Mouse (Mus musculus): ENCODE data around the gene Rpl18. TPM values are rescaled to one million over a fixed set of nuclear protein-coding genes. Genes with fewer than 3 reads are reported as not detected.

The Rpl18 gene
- polyA plus RNA-seq, 1 experiment from 2014 or later: 538 TPM

GRCm38 (mm10) chr7:45702809-45703520 lies 12.3 kb upstream of the Rpl18 start:
- H3K9ac ChIP-seq: peak overlapping the region; percentile 48; the same call in 1 of the 2 replicates
- WGBS: 92% methylated on average over 17 of the region's 17 CpGs

GRCm38 (mm10) chr7:45703521-45704033 lies 11.7 kb upstream of the Rpl18 start:
- H3K9ac ChIP-seq: peak overlapping the region; percentile 48
- H3K4me2 ChIP-seq: peak overlapping the region; percentile 91
- no peaks in the 10 kb centered on the region for H3K27me3 ChIP-seq (replicated peaks)
- peak overlapping the region; percentile 89 for H3K27ac ChIP-seq
- peak overlapping the region; percentile 52 for H3K4me3 ChIP-seq
- H3K36me3 ChIP-seq (replicated peaks): no peaks in the 10 kb centered on the region
- no peaks in the 10 kb centered on the region for H3K9me3 ChIP-seq
- H3K4me1 ChIP-seq: peaks cover 79% of the 10 kb centered on the region
- no peak for ATAC-seq (replicated peaks)
- WGBS: 35% methylated on average over 12 of the region's 12 CpGs

More at GRCm38 (mm10) chr7:45702809-45703520, 12.3 kb upstream of the Rpl18 start:
- Histone ChIP-seq H3K4me2 (peak overlapping the region; percentile 91), H3K27me3 (replicated peaks) (no peaks in the 10 kb centered on the region), H3K9me3 (no peaks in the 10 kb centered on the region), H3K4me3 (peak overlapping the region; percentile 52), H3K4me1 (peaks cover 77% of the 10 kb centered on the region), H3K27ac (peak overlapping the region; percentile 89), H3K36me3 (replicated peaks) (no peaks in the 10 kb centered on the region)
- ATAC-seq (replicated peaks): no peak

- Histone ChIP-seq H3K4me2 (peak overlapping the region; percentile 91), H3K9me3 (no peaks in the 10 kb centered on the region), H3K4me3 (peak overlapping the region; percentile 52), H3K4me1 (peaks cover 79% of the 10 kb centered on the region), H3K36me3 (replicated peaks) (no peaks in the 10 kb centered on the region), H3K27me3 (replicated peaks) (no peaks in the 10 kb centered on the region), H3K9ac (peak overlapping the region; percentile 48), H3K27ac (peak overlapping the region; percentile 89)
- ATAC-seq (replicated peaks): peak; percentile 68
- WGBS: under 1% methylated on average over 13 of the region's 13 CpGs
Observed at GRCm38 (mm10) chr7:45704046-45704559, 11.2 kb upstream of the Rpl18 start.

- Histone ChIP-seq H3K4me2 (peak within 1 kb of the TSS; percentile 91), H3K9me3 (no peaks in the 10 kb centered on the region), H3K27ac (peak within 1 kb of the TSS; percentile 89), H3K9ac (peak within 1 kb of the TSS; percentile 68), H3K27me3 (replicated peaks) (no peaks in the 10 kb centered on the region), H3K4me1 (peaks cover 82% of the 10 kb centered on the region), H3K36me3 (replicated peaks) (no peaks in the 10 kb centered on the region), H3K4me3 (peak within 1 kb of the TSS; percentile 52)
- peak; percentile 84 for ATAC-seq (replicated peaks)
- 0% methylated on average over 36 of the region's 36 CpGs for WGBS
Observed at GRCm38 (mm10) chr7:45704730-45705442, 10.4 kb upstream of the Rpl18 start, which contains the start of gene Dbp. Gene Dbp (plus strand): TSS chr7:45705088.

DNA sequence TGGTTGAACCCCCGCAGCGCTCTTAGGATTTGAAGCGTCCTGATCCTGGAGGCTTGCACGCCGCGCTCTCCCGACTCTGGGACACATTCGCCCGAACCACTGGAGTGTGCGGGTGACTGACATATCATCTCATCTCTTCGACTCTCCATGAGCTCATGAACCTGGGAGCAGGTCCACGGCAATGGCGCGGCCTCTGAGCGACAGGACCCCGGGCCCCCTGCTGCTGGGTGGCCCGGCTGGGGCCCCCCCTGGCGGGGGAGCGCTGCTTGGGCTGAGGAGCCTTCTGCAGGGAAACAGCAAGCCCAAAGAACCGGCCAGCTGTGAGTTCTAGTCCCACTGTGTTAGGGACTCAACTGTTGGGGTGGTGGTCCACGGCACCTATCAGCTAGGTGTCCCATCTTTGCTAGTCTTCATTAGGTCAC lies 9.8 kb upstream of the Rpl18 start:
- Histone ChIP-seq H3K9me3 (no peaks in the 10 kb centered on the region), H3K4me1 (peaks cover 83% of the 10 kb centered on the region), H3K4me2 (peak overlapping the region; percentile 91), H3K9ac (peak overlapping the region; percentile 68), H3K27me3 (replicated peaks) (no peaks in the 10 kb centered on the region), H3K36me3 (replicated peaks) (peaks cover 4% of the 10 kb centered on the region), H3K27ac (peak overlapping the region; percentile 89), H3K4me3 (peak overlapping the region; percentile 52)
- ATAC-seq (replicated peaks): no peak
- WGBS: under 1% methylated on average over 21 of the region's 21 CpGs

DNA sequence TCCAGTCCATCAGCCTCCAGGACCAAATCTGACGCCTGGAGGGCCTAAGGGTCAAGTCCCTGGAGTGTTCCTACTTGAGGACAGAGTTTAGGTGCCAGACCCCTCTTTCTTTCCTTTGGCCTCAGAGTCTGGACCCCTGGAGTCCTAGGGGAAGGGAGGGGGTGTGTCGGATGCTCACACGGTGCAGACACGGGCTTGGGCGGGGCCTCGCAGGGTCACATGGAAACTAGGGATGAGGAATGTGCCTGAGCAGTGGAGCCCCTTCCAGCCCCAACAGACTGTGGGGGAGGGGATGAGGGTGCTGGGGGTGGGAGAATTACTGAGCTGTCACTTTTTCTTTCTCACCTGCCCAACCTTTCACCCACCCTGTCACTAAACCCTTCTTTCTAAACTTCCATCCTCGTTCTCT lies 9.4 kb upstream of the Rpl18 start:
- no peaks in the 10 kb centered on the region for H3K9me3 ChIP-seq
- WGBS: 1% methylated on average over 7 of the region's 7 CpGs
- H3K4me1 ChIP-seq: peaks cover 84% of the 10 kb centered on the region
- H3K27me3 ChIP-seq (replicated peaks): no peaks in the 10 kb centered on the region
- no peak overlapping the region for H3K27ac ChIP-seq
- peak overlapping the region; percentile 52 for H3K4me3 ChIP-seq
- peaks cover 9% of the 10 kb centered on the region for H3K36me3 ChIP-seq (replicated peaks)
- H3K9ac ChIP-seq: peak overlapping the region; percentile 68
- no peak for ATAC-seq (replicated peaks)
- peak overlapping the region; percentile 91 for H3K4me2 ChIP-seq

DNA sequence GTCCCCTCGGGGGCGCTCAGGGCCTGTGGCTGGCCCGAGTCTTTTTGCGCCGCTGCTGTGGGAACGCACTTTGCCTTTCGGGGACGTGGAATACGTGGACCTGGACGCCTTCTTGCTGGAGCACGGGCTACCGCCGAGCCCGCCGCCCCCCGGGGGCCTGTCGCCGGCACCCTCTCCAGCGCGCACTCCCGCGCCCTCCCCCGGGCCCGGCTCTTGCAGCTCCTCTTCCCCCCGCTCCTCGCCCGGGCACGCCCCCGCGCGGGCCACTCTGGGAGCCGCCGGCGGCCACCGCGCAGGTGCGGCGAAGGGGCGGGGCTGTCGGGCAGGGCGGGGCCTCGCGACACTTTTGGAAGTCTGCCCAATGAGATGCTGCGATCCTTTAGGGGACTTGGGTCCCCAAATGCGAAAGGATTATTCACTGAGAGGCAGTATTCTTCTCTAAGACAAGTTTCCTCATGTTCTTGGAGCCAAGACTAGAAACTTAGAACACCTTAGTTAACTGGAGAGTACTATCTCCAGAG lies 8.5 kb upstream of the Rpl18 start:
- WGBS: under 1% methylated on average over 43 of the region's 45 CpGs
- Histone ChIP-seq H3K4me2 (peak overlapping the region; percentile 91), H3K4me1 (peaks cover 78% of the 10 kb centered on the region), H3K36me3 (replicated peaks) (peaks cover 18% of the 10 kb centered on the region), H3K27me3 (replicated peaks) (no peaks in the 10 kb centered on the region), H3K9me3 (no peaks in the 10 kb centered on the region), H3K4me3 (peak overlapping the region; percentile 52), H3K27ac (peak overlapping the region; percentile 67), H3K9ac (peak overlapping the region; percentile 68)
- no peak for ATAC-seq (replicated peaks)

DNA sequence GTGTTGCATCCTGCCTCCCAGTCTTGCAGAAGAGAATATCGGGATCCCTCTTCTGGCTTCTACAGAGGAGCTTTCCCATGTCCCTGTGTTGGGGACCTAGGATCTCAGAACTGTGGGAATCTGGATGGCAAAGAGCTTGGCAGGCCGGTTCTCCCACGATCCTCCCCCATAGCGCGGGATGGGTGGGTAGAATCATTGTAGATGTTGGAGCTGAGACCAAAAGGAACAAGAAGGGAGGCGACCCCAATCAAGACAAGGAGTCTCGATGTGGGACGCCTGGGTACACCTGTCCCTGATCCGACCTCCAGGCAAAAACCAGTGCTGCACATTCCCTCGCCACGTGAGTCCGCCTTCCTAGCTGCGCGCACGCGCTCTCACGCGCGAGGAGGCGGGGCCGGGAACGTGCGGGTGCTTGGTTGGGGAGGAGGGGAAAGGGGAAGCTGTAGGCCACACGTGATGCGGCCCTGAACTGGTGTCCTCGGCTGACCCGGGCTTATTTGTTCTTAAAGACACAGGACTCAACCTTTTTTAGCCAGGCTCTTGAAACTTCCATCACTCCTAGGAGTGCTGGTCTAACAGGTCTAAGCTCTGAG lies 7.8 kb upstream of the Rpl18 start:
- no peaks in the 10 kb centered on the region for H3K27me3 ChIP-seq (replicated peaks)
- H3K9ac ChIP-seq: peak overlapping the region; percentile 23
- H3K4me3 ChIP-seq: peak overlapping the region; percentile 52
- no peak for ATAC-seq (replicated peaks)
- H3K4me2 ChIP-seq: peak overlapping the region; percentile 91
- H3K27ac ChIP-seq: peak overlapping the region; percentile 67
- H3K9me3 ChIP-seq: no peaks in the 10 kb centered on the region
- under 1% methylated on average over 27 of the region's 27 CpGs for WGBS
- peaks cover 23% of the 10 kb centered on the region for H3K36me3 ChIP-seq (replicated peaks)
- H3K4me1 ChIP-seq: peaks cover 77% of the 10 kb centered on the region

DNA sequence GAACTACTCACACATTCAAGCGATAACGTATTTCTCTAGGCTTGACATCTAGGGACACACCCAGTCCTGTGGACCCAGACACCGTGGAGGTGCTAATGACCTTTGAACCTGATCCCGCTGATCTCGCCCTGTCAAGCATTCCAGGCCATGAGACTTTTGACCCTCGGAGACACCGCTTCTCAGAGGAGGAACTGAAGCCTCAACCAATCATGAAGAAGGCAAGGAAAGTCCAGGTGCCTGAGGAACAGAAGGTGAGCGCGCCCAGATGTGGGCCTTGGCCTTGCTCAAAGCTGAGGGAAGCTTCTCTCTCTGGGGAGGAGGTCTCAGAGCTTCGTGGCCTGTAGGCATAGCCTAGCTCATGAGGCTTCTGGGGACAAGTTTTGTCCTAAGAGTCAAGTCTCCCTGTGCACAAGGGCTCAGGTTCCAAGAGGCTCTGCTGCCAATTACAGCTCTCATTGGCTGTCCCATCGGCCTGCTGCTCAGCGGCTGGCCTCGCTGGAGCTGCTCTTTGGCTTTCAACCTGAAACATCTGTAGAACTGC lies 7.0 kb upstream of the Rpl18 start:
- H3K4me1 ChIP-seq: peaks cover 71% of the 10 kb centered on the region
- no peaks in the 10 kb centered on the region for H3K27me3 ChIP-seq (replicated peaks)
- WGBS: 56% methylated on average over 13 of the region's 13 CpGs
- H3K27ac ChIP-seq: peak overlapping the region; percentile 79
- no peak for ATAC-seq (replicated peaks)
- H3K36me3 ChIP-seq (replicated peaks): peaks cover 31% of the 10 kb centered on the region
- 0 out of 2 replicates have a peak overlapping the region, but pooled peaks have one; percentile 23 for H3K9ac ChIP-seq
- H3K4me3 ChIP-seq: no peak overlapping the region
- H3K4me2 ChIP-seq: peak overlapping the region; percentile 91
- no peaks in the 10 kb centered on the region for H3K9me3 ChIP-seq

- no peaks in the 10 kb centered on the region for H3K9me3 ChIP-seq
- peaks cover 32% of the 10 kb centered on the region for H3K36me3 ChIP-seq (replicated peaks)
- H3K27me3 ChIP-seq (replicated peaks): no peaks in the 10 kb centered on the region
- H3K4me2 ChIP-seq: peak overlapping the region; percentile 91
- peaks cover 66% of the 10 kb centered on the region for H3K4me1 ChIP-seq
- peak overlapping the region; percentile 79 for H3K27ac ChIP-seq
- H3K4me3 ChIP-seq: no peak overlapping the region; the same call in 1 of the 2 replicates
- WGBS: 23% methylated on average over 6 of the region's 6 CpGs
- H3K9ac ChIP-seq: no peak overlapping the region
- peak; percentile 32; the same call in 1 of the 2 replicates for ATAC-seq (replicated peaks)
Observed at GRCm38 (mm10) chr7:45709036-45709435, 6.2 kb upstream of the Rpl18 start.

DNA sequence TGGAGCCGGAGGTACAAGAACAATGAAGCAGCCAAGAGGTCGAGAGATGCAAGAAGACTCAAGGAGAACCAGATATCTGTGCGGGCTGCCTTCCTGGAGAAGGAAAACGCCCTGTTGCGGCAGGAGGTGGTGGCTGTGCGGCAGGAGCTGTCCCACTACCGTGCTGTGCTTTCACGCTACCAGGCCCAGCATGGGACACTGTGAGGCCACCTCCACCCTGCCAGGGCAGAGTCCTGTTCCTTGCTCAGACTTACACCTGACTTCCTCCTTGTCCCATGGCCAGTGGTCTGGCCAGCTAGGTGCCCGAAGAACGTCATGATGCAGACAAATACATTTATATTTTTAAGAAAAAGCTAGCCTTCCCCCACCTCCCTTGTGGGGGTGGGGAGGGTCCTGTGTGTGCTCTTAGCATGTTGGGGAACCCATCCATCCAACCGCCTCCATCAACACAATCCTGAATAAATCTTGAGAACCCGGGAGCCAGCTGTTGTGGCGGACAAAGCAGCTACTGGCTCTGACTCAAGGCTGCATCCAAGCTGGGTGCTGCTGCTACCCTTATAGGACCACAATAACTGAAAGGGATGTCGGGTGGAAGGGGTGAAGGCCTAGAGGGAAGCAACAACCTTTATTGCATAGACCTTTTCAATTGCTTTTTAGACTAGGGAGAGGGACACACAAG lies 5.4 kb upstream of the Rpl18 start:
- no peak overlapping the region for H3K9ac ChIP-seq
- H3K36me3 ChIP-seq (replicated peaks): peaks cover 32% of the 10 kb centered on the region
- peak overlapping the region; percentile 79 for H3K27ac ChIP-seq
- H3K9me3 ChIP-seq: no peaks in the 10 kb centered on the region
- H3K4me2 ChIP-seq: peak overlapping the region; percentile 91
- no peaks in the 10 kb centered on the region for H3K27me3 ChIP-seq (replicated peaks)
- no peak for ATAC-seq (replicated peaks)
- H3K4me1 ChIP-seq: peaks cover 73% of the 10 kb centered on the region
- H3K4me3 ChIP-seq: no peak overlapping the region; the same call in 1 of the 2 replicates
- 64% methylated on average over 14 of the region's 14 CpGs for WGBS

All from midbrain, embryonic 15.5 days (tissue).